Mouse (Mus musculus) adrenal gland, postnatal 25 days (tissue): ENCODE measurements around the gene Rag2. TPM values are rescaled to one million over a fixed set of nuclear protein-coding genes. Genes with fewer than 3 reads are reported as not detected.
A peak's percentile ranks its signal among the peaks of the same experiment; 100 is the strongest.

Experiments
- DNase-seq: peaks from one replicate; pipeline ENCODE4 v3.0.0; 2021; ENCODE audit warnings: mixed read lengths
- total RNA-seq: library from RNA; stranded (reverse); gene quantifications from 2 replicates; pipeline ENCODE4 v1.2.3, GENCODE M21; 2021

Rag2 gene
- total RNA-seq, 1 experiment from 2014 or later: not detected

DNA sequence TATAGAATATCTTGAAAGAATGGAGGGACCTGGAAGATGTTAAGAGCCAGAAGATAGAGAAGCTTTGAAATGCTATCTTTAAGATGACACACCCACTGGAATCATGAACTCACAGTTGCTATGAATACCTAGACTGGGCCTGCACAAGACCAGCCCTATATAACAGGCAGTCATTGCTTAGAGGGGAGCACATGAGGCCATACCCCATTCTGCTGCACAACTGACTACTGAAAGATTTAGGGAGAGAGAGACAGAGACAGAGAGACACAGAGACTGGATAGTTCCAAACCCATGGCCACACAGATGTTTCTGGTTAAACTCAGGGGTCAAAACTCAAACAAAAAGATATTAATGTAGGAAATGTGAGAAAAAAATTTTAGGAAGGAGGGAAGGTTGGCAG, 2.7 kb downstream of the Rag2 start:
- no peak for DNase-seq

DNA sequence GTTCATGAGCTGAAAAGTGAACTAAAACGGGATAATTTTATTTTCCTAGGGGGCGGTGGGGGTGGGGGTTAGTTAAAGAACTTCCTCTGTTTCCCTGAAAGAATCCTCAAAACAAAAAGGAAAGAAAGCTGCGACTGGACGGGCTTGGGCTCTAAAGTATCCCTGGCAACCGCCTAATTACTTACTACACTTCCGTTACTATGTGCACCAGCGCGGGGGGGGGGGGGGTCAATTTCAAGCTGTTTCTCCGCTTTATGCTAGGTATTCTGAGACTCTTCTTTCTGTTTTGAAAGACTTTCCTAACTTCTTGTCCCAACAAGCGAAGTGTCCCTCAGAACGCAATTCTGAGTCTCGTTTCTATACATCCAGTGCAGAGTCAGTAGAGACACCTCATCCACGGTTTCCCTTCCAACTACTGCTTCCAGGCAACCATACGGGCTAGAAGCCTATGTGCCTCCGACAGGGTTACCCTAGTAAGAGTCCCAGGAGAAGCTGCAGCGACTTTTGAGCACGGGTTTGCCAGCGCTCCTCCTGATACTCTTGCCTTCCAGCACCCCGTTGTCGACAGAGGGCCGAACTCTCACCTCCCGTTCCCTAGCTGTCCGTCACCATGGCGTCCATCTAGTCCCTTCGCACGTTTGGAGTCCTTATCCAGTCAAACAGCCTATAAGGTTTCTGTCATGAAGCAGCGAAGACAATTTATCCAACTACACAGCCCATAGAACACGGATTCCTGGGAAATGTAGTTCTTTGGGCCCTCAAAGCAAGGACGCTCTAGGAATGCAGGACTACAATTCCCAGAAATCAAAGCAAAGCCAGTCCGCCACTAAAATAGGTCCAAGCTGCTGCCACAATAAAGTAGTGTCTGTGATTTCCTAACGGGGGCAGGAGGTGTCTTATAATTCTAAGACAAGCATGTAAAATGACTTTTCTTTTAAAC, 4.0 kb downstream of the Rag2 start:
- peak; percentile 48 for DNase-seq

DNA sequence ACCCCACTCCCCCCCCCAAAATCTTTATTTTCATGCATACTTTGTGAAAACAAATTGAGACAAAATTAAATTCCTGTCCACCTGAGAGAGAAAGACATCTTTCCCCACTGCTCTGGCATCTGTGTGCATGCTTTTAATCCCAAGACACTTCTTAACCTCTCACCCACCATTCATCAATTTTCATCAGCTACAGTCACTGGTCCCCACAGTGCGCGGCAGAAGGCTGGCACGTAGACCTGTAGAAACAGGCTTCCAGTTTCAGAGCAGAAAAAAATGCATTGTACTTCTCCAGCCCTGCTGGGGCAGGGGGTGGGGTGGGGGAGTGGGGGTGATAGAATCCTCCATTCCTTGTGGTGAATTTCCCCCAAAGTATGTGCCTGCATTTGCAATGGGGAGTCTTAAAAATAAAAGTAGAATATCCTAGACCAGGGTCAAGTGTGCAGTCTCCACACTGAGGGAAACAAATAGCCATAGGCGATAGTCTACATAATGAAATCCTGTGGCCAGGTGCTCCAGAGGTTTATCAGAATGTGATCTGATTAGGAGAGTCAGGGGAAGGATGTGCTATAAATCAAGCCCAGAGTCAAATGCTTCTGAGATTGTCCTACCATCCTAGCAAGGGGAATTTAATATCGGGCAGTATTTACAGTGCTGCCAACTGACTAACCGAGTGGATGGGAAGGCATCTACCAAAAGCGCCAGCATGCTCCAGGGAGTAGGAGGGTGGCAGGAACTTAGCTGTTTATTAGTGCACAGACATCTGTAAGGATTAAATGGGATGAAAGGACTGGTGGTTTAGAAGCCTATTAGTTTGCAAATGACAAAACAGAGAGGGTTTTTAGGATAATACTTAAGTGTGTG, 14.7 kb downstream of the Rag2 start:
- no peak for DNase-seq

DNA sequence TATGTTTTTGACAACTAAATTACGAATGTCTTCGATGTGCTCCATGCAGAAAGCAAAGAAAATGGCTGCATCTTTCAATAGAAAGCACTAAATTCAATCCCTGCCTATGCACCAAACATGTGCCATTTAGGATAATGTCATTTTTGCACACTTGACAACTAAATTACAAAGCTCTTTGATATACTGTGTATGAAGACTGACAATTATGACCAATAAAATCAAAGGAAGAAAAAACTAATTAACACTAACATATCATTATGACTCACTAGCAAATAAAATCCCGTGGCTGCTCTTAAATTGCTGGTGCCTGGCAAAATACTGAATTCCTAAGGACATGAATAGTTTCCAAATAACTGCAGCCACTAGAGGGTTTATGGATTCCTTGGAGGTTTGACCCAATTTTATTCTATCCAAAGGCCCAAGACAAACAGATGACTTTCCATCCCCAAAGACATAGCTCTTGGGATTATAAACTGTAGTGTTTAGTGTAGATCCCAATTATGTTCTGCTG, 15.4 kb downstream of the Rag2 start:
- DNase-seq: no peak

DNA sequence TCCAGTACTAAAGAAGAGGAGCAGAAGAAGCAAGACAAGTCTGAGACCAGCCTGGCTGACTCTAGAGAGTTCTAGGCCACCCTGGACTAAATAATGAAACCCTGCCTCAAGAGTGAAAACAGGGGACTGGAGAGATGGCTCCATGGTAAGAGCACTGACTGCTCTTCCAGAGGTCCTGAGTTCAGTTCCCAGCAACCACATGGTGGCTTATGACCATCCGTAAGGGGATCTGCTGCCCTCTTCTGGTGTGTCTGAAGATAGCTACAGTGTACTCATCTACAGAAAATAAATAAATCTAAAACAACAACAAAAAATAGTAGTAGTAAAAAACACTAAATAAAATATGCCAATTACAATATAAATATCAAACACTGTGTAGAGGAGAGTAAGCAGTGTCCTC, 21.3 kb downstream of the Rag2 start:
- no peak for DNase-seq

DNA sequence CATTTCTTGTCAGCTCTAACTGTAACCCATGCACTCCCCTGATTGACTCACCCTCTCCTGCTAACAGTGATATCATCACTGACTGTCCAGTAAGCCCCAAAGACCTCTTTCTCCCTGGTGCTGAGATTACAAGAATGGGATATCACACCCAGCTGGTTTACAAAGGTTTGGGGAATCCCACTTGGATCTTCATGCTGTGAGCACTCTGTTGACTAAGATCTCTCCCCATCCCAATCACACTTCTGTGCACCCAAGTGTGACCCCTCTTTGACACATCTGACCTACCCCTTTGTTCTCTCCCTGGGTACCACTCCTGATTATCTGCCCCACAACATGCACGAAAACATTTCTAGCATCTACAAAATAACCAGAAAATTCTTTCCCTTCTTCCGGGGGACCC, 23.8 kb downstream of the Rag2 start:
- DNase-seq: no peak

DNA sequence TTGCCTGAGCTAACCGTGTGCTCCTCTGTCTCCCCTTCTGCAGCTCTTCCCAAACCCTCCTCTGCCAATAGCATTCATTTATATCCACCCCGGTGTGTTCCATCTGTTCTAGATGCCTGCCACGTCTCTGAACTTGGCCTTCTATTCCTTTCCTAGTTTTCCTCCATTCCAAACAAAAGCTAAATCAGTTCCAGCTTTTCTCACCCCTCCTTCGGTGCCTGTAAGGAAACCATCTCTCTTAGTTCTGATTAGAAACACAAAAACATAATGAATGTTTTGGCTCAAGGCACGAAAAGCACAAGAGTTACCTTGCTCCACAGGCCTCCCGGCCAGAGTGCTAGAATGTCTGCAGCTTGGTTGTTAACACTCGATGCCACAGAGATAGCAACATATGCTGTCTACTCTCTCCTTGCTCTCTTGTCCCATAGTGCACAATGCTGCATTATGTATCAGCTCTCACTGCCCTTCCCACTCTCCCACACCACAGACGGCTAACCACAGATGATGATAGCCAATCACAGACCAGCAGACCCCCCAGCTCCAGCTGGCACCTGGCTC, 24.7 kb downstream of the Rag2 start, which contains the start of the genes Rag1 and B230118H07Rik:
TSS of gene Rag1 (minus strand) at position 388 of the 558 bp plus-strand sequence.
TSS of gene B230118H07Rik (minus strand) at position 419 of the 558 bp plus-strand sequence.
- DNase-seq: no peak

DNA sequence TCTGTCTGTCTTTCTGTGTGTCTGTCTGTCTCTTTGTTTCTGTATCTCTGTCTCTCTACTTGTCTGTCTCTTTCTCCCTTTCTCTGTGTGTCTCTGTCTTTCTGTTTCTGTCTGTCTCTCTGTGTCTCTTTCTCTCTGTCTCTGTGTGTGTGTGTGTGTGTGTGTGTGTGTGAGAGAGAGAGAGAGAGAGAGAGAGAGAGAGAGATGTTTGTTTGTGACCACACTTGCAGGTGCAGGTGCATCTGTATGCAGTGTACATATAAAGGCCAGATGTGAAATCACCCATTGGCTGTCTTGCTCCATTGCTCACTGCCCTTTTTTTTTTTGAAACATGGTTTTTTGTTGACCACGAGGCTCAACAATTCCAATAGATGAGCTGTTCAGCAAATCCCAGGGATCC, 25.9 kb downstream of the Rag2 start:
- no peak for DNase-seq

DNA sequence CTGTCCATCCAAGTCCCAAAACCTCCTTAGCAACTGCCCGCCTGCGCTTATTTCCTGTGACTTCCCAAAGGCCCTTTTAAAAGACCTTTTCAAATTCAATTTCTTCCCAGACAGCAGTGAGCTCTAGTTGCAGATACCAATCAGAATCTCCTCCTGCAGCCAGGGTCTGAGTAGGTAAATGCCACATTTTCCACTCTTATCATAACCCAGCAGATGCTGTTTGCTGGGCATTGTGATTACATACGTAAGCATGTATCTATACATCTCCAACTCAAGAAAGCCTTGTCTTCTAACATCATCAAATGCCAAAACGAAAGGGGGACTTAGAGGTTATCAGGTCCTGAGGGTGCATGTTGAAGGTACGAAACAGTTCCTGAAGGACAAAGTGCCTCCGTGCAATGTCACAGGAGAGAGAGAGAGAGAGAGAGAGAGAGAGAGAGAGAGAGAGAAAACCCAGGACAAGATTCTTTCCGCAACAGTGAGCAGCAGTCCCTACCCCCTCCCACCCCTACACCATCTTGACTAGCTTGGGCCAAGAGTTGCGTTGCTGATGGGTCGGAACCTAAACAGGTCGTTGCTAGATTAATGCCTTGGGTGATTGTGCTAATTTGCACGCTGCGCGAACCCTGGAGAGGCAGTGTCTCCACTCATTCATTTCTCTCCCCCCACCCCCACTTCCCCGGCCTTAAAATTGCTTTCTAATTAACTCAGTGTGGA, 27.8 kb downstream of the Rag2 start:
- DNase-seq: no peak

DNA sequence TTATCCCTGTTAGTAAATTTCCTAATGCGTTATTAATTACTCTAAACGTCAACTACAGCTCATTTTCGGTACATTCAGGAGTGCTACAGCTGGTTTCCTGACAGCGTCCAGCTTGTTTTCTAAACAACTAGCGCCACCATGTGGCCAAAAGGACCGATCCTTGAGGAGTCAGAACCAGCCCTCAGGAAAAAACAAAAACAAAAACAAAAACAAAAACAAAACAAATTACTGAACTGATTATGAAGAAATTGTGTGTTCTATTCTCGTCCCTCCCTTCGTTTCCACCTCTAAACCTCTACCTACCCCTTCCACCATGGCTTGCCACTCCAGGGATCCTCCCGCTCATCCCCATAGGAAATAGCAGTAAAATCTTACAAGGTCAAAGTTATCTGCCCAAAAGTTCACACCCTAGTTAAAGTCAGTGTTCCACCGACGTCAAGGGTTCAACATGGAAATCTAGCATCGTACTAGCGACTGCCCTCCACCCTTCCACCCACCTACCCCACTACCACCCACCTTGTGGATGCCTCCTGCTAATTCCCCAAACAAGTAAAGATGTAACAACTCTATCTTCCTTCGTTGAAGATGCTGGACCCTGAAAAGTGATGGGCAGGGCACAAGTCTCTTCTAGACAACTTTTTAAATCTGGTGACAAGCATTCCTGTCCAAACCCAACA, 28.5 kb downstream of the Rag2 start:
- peak; percentile 79 for DNase-seq

DNA sequence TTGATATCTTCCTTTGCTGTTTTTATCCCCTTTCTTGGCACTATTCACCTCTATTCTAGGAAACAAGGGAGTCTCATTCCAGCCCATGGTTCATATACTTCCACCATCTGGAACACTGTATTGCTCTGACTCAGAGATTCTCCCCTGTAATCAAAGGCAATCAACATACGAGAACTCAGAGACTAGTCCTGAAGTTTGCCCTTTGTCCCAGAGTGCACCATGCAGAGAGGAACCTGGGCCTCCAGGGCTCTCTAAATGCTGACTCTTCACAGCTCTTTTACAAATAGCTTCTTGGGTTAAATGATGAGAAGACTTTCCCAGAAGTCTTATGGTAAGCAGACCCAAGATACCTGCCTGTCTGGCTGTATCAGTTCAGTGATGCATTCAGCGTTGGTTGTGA, 36.0 kb downstream of the Rag2 start:
- DNase-seq: no peak

DNA sequence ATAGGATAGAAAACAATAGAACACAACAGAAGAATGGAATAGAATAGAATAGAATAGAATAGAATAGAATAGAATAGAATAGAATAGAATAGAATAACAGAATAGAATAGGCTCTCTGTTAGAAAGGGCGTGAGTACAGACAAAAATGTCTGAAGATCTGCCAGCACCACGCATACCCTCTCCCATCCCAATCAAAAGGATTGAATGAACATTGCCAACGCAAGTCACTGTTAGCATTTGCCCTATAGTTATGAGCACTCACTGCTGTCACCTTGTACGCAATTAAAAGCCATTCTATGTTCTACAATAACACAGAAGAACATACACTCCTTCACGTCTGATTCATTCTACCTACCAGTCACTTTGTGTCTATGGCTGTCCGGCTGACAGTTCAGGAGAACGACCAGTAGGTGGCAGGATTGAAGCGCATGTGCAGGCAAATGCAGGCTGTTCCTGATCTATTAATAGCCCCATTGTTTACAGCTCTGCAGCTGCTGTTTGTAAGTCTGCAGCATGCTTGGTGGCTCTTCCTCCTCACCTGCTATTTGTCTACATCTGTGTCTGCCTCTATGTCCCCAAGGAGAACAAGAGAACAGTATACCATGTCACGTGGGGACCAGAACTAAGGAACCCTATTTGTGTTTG, 40.7 kb downstream of the Rag2 start:
- DNase-seq: peak; percentile 64

DNA sequence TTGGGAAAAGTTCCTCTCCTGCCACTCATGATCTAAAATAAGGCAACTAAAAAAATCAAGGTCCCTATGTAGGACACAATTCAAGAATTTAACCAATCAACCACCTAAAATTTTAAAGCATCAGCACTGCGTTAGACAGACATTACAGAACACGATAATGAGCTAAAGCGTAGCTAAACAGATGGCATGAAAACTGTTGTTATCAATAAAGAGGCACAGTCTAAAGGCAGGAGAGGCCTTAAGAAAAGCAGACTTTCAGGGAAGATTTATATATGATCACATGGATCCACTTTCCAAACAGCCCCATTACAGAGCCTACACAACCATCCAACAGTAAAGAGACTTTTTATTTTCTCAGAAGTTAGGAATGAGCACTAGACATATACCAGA, 41.2 kb downstream of the Rag2 start:
- DNase-seq: no peak

DNA sequence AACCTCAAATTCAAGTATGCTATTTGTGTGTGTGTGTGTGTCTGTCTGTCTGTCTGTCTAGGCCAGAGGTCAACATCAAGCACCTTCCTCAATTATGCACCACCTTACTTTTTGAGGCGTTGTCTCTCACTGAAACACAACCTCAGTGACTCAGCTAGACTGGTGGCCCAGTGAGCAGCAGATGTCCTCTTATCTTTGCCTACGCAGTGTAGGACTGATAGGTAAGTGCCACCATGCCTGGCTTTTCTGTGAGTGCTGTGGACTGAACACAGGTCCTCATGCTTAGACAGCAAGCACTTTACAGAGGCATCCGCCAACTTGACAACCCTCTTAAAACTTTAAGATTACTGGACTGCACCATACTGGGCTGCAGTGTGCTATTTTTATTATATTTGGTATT, 44.2 kb downstream of the Rag2 start:
- DNase-seq: no peak

DNA sequence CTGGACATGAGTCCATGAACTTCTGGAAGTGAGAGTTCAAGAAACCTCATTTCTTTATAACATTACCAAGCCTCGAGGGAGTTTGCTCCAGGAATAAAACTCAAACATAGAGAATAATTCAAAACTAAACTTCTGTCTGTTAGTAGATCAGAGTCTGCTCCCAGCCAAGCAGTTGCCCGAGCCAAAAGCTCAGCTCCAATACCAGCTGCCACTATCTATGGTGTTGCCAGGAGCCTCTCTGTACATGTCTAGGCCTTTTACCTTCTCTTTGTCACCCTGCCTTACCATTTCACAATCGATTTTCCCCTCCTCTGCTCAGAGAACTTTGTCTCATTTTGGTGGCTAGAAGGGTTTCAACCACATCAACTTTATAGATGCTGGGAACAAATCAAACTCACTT, 49.0 kb downstream of the Rag2 start:
- no peak for DNase-seq

DNA sequence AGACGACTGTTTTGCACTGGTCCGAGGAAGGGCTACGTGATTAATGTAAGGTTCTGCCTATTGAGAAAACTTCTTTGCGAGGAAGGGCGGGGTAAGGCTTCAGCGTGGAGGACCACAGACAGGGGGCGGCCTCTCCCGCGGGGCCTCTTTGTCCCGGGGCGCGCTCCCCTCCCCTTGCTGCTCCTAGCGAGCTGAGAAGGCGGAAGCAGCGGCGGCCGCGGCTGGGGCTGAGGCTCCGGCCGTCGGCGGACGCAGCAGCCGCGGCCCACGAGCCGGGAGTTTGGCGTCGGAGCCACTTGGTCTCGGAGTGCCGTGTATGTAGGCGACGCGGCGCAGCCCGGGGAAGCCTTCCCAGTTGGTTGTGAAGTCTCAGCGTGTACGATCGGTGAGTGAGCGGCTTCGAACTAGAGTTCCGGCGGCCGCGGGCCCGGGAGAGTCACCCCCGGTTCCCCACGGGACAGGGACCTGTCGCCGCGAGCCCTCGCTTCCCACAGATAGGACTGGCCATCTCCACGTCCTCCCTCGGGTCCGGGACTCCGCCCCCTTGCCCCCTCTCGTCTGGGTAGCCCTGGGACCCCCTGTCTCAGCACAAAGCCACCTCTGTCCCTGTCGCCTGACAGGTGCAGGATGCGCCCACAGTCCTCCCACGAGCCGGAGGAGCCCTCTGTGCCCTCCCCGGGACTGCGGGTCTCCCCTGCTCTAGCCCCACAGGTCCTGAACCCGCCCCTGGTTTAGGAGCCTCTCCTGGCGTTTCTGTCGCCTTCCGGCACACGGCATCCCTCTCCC, 53.9 kb downstream of the Rag2 start, which contains the start of gene Traf6:
TSS of gene Traf6 (plus strand) at position 194 of the 786 bp plus-strand sequence.
- DNase-seq: peak; percentile 93

DNA sequence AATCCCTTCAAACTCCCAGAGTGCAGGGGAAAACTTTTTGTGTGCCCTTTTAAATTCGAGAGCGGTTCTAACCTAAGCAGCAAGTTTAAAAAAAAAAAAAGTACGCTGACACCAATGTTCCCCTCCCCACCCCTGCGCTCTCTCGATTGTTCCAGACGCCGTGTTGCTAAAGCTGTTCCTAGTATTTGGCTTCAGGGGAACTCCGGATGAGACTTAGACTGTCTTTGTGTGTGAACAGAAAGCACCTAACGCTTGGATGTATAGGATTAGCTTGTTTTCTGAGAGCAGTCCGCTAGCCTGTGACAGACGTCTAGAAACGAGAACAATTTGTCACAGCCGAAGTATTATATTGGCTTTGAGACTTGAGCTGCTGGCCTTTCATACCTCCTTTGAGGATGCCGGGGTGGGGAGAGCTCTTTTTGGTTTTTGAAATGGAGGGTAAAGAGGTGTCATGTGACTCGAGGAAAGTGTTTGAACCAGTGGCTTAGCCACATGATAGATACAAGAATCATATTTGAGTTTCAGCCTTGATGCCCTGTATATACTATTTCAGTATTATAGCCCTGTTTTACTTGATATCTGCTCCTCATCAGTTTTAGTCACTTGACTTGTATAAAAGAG, 54.8 kb downstream of the Rag2 start:
- no peak for DNase-seq
